Mouse (Mus musculus): Measurements from ENCODE around the gene Klrb1a. TPM values are rescaled to one million over a fixed set of nuclear protein-coding genes. Genes with fewer than 3 reads are reported as not detected.
"Not testable (repeated sequence)": the region's sequence is repeated elsewhere in the genome, so short reads cannot be mapped to it uniquely, and the experiment has no call there.

The Klrb1a gene
- total RNA-seq, 1 experiment = not detected

DNA sequence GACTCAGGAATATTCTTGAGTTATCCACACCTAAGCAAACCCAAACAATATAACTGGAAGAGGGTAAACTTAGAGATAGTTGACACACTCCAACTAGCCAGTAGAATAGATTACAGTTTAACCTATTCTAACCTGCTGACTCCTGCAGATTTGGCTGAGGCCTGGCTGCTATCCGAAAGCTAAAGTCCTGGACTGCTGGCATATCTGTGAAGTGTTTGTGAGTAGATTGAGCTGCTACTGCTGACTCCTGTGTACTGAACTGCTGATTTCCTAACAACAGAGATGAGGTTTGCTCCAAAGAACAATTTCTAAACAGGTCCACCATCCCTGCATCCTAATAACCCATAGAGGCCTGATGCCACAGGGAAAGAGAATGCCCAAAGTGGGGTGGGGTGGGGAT lies 26.9 kb upstream of the Klrb1a start:
- TF ChIP-seq HCFC1 (IDR thresholded peaks at IDR 0.05; ENCODE audit: borderline replicate concordance, insufficient read depth, low read length) = no peak
- no peak for TF ChIP-seq ZC3H11A (IDR thresholded peaks at IDR 0.05; ENCODE audit: borderline replicate concordance, low read depth, low read length)
- no peak for TF ChIP-seq ZNF384 (IDR thresholded peaks at IDR 0.05; ENCODE audit: low read depth, low read length)
- no peak for TF ChIP-seq MAFK (IDR thresholded peaks at IDR 0.05; ENCODE audit: insufficient read depth, low read depth, low read length)
- TF ChIP-seq CHD2 (IDR thresholded peaks at IDR 0.05; ENCODE audit: low read depth, low read length) = no peak
- in situ Hi-C loops (cut with MboI; ENCODE audit: low sequenced_read_pairs in 2 of 2, unreplicated experiment in 2 of 2) = no loop called here

DNA sequence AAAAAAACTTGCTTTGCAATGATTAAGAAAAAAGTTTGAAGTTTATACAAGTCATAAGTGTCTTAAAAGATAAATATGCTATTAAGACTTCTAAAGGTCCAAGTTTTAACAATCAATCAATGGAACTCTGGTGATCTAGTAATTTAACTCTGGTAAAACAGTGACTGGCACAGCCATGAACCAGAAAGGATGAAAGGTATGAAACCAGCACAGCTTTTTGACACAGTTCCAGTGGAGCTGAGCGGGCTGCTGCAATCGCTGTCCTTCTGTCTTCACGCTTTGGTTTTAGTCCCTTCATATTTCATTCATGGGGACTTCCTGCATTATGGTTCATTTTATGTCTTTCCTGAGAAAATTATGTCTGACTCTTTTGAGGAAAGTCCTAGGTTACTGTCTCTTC lies 26.3 kb upstream of the Klrb1a start:
- Histone ChIP-seq H3K9ac (ENCODE audit: insufficient read depth, low read depth, low read length, poor library complexity, severe bottlenecking) (no peak overlapping the region), H3K4me1 (ENCODE audit: control insufficient read depth in 2 of 2, insufficient read depth in 2 of 2, low read length in 2 of 2, poor library complexity in 1 of 2) (no peaks in the 10 kb centered on the region), H3K9me3 (ENCODE audit: control insufficient read depth, insufficient read depth, low read depth, low read length) (no peaks in the 10 kb centered on the region), H3K4me3 (ENCODE audit: insufficient read depth in 1 of 2, low read depth in 1 of 2, low read length in 2 of 2, poor library complexity in 1 of 2, severe bottlenecking in 1 of 2) (no peak overlapping the region), H3K27ac (ENCODE audit: insufficient read depth, low read depth, low read length, poor library complexity, severe bottlenecking) (no peak overlapping the region), H3K36me3 (ENCODE audit: control insufficient read depth, insufficient read depth, low read length, poor library complexity, severe bottlenecking) (no peaks in the 10 kb centered on the region)
- in situ Hi-C loops (cut with MboI; ENCODE audit: low sequenced_read_pairs in 2 of 2, unreplicated experiment in 2 of 2) = no loop called here
- TF ChIP-seq CHD2 (IDR thresholded peaks at IDR 0.05; ENCODE audit: low read depth, low read length) (no peak), ZC3H11A (IDR thresholded peaks at IDR 0.05; ENCODE audit: borderline replicate concordance, low read depth, low read length) (no peak), MAFK (IDR thresholded peaks at IDR 0.05; ENCODE audit: insufficient read depth, low read depth, low read length) (no peak), HCFC1 (IDR thresholded peaks at IDR 0.05; ENCODE audit: borderline replicate concordance, insufficient read depth, low read length) (no peak), ZNF384 (IDR thresholded peaks at IDR 0.05; ENCODE audit: low read depth, low read length) (no peak)
- no peak for DNase-seq (ENCODE audit: low read depth, low spot score)

More for the DNA sequence above, 26.9 kb upstream of the Klrb1a start:
- no peak overlapping the region for H3K9ac ChIP-seq (ENCODE audit: insufficient read depth, low read depth, low read length, poor library complexity, severe bottlenecking)
- H3K4me3 ChIP-seq (ENCODE audit: insufficient read depth in 1 of 2, low read depth in 1 of 2, low read length in 2 of 2, poor library complexity in 1 of 2, severe bottlenecking in 1 of 2) = no peak overlapping the region
- DNase-seq (ENCODE audit: low read depth, low spot score) = no peak
- no peak overlapping the region for H3K27ac ChIP-seq (ENCODE audit: insufficient read depth, low read depth, low read length, poor library complexity, severe bottlenecking)
- no peaks in the 10 kb centered on the region for H3K36me3 ChIP-seq (ENCODE audit: control insufficient read depth, insufficient read depth, low read length, poor library complexity, severe bottlenecking)
- H3K9me3 ChIP-seq (ENCODE audit: control insufficient read depth, insufficient read depth, low read depth, low read length) = no peaks in the 10 kb centered on the region
- no peaks in the 10 kb centered on the region for H3K4me1 ChIP-seq (ENCODE audit: control insufficient read depth in 2 of 2, insufficient read depth in 2 of 2, low read length in 2 of 2, poor library complexity in 1 of 2)

DNA sequence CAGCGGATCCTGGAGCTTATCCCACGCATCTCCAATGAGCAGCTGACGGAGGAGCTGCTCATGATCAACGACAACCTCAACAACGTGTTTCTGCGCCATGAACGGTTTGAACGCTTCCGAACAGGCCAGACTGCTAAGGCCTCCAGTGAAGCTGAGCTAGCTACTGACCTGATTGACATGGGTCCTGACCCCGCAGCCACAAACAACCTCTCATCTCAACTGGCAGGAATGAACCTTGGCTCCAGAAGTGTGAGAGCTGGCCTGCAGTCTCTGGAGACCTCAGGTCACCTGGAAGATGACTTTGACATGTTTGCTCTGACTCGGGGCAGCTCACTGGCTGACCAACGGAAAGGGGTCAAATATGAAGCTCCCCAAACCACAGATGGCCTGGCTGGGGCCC lies 22.4 kb upstream of the Klrb1a start:
- H3K4me3 ChIP-seq (ENCODE audit: insufficient read depth in 1 of 2, low read depth in 1 of 2, low read length in 2 of 2, poor library complexity in 1 of 2, severe bottlenecking in 1 of 2); H3K9ac ChIP-seq (ENCODE audit: insufficient read depth, low read depth, low read length, poor library complexity, severe bottlenecking); in situ Hi-C loops (cut with MboI; ENCODE audit: low sequenced_read_pairs in 2 of 2, unreplicated experiment in 2 of 2); DNase-seq (ENCODE audit: low read depth, low spot score); H3K36me3 ChIP-seq (ENCODE audit: control insufficient read depth, insufficient read depth, low read length, poor library complexity, severe bottlenecking); H3K27ac ChIP-seq (ENCODE audit: insufficient read depth, low read depth, low read length, poor library complexity, severe bottlenecking); H3K9me3 ChIP-seq (ENCODE audit: control insufficient read depth, insufficient read depth, low read depth, low read length); H3K4me1 ChIP-seq (ENCODE audit: control insufficient read depth in 2 of 2, insufficient read depth in 2 of 2, low read length in 2 of 2, poor library complexity in 1 of 2): not testable (repeated sequence)

DNA sequence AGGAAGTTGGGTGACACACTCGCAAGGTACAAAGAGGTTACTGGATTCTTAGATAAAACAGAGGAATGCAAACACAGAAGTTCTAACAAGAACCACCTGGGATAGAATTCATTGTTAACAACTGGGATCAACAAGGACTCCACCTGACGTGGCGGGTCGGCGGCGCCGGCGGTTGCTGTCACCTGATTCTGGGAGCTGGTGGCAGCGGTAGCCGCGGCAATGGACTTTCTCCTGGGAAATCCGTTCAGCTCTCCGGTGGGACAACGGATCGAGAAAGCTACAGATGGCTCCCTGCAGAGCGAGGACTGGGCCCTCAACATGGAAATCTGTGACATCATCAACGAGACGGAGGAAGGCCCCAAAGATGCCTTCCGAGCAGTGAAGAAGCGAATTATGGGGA lies 21.4 kb upstream of the Klrb1a start:
- DNase-seq (ENCODE audit: low read depth, low spot score); H3K27ac ChIP-seq (ENCODE audit: insufficient read depth, low read depth, low read length, poor library complexity, severe bottlenecking); H3K4me3 ChIP-seq (ENCODE audit: insufficient read depth in 1 of 2, low read depth in 1 of 2, low read length in 2 of 2, poor library complexity in 1 of 2, severe bottlenecking in 1 of 2); H3K36me3 ChIP-seq (ENCODE audit: control insufficient read depth, insufficient read depth, low read length, poor library complexity, severe bottlenecking); H3K4me1 ChIP-seq (ENCODE audit: control insufficient read depth in 2 of 2, insufficient read depth in 2 of 2, low read length in 2 of 2, poor library complexity in 1 of 2); H3K9ac ChIP-seq (ENCODE audit: insufficient read depth, low read depth, low read length, poor library complexity, severe bottlenecking); in situ Hi-C loops (cut with MboI; ENCODE audit: low sequenced_read_pairs in 2 of 2, unreplicated experiment in 2 of 2); H3K9me3 ChIP-seq (ENCODE audit: control insufficient read depth, insufficient read depth, low read depth, low read length): not testable (repeated sequence)

DNA sequence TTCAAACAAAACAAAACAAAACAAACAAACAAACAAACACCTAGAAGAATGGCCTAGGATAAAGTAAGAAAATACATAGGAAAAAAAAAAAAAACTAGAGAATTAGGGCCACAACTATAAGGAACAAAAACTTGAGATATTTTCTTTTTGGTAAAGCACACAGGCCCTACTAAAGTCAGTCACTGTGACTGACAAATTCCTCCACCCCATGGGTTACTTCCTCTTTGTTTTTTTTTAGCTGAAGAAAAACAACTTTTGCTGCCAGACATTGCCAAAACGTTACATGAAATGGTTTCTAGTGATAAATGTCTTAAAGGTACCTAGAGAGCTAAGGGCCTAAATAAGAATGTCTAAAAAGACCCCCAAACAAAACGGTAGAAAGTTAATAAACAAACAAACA lies 20.7 kb upstream of the Klrb1a start:
- H3K4me1 ChIP-seq (ENCODE audit: control insufficient read depth in 2 of 2, insufficient read depth in 2 of 2, low read length in 2 of 2, poor library complexity in 1 of 2) = no peaks in the 10 kb centered on the region
- DNase-seq (ENCODE audit: low read depth, low spot score) = no peak
- H3K4me3 ChIP-seq (ENCODE audit: insufficient read depth in 1 of 2, low read depth in 1 of 2, low read length in 2 of 2, poor library complexity in 1 of 2, severe bottlenecking in 1 of 2) = no peak overlapping the region
- H3K9me3 ChIP-seq (ENCODE audit: control insufficient read depth, insufficient read depth, low read depth, low read length) = no peaks in the 10 kb centered on the region
- TF ChIP-seq MAFK (IDR thresholded peaks at IDR 0.05; ENCODE audit: insufficient read depth, low read depth, low read length) (no peak), ZC3H11A (IDR thresholded peaks at IDR 0.05; ENCODE audit: borderline replicate concordance, low read depth, low read length) (no peak), HCFC1 (IDR thresholded peaks at IDR 0.05; ENCODE audit: borderline replicate concordance, insufficient read depth, low read length) (no peak), ZNF384 (IDR thresholded peaks at IDR 0.05; ENCODE audit: low read depth, low read length) (no peak), CHD2 (IDR thresholded peaks at IDR 0.05; ENCODE audit: low read depth, low read length) (no peak)
- in situ Hi-C loops (cut with MboI; ENCODE audit: low sequenced_read_pairs in 2 of 2, unreplicated experiment in 2 of 2) = no loop called here
- no peak overlapping the region for H3K9ac ChIP-seq (ENCODE audit: insufficient read depth, low read depth, low read length, poor library complexity, severe bottlenecking)
- H3K36me3 ChIP-seq (ENCODE audit: control insufficient read depth, insufficient read depth, low read length, poor library complexity, severe bottlenecking) = no peaks in the 10 kb centered on the region
- no peak overlapping the region for H3K27ac ChIP-seq (ENCODE audit: insufficient read depth, low read depth, low read length, poor library complexity, severe bottlenecking)

Data from ES-E14 (cell line).